Mouse (Mus musculus) large intestine, adult 2 months (tissue): ENCODE measurements around the gene Slit2. TPM values are rescaled to one million over a fixed set of nuclear protein-coding genes. Genes with fewer than 3 reads are reported as not detected.

Experiments used
- DNase-seq: peaks from one replicate; pipeline ENCODE4 v3.0.0-alpha.2; 2012; ENCODE audit warnings: low read depth, low spot score
- WGBS: fragments of 180-500 bp; shearing (Covaris S2); methylation state at CpG from one replicate; pipeline ENCODE4 v1.1.7; 2018; 5-methylcytosine and 5-hydroxymethylcytosine counted together
- polyA plus RNA-seq: library from polyadenylated mRNA; depleted of rRNA; stranded (reverse); fragments of >200 nt; gene quantifications from 2 replicates; pipeline ENCODE4 v1.2.3, GENCODE M21; 2012; rRNA removed

Gene Slit2
- polyA plus RNA-seq = 1.2 and 2.6 TPM in 2 replicates

GRCm38 (mm10) chr5:47982941-47983701 lies at the start of gene Slit2:
Slit2 (plus strand) TSS chr5:47983138.
- under 1% methylated on average over 66 of the region's 66 CpGs for WGBS
- DNase-seq = peak; percentile 50

- 46% methylated on average over 5 of the region's 5 CpGs for WGBS
- no peak for DNase-seq
These were observed 44.2 kb upstream of the Slit2 start for GRCm38 (mm10) chr5:47938586-47939372.

GRCm38 (mm10) chr5:47956451-47956850 lies 26.5 kb upstream of the Slit2 start:
- 79% methylated on average over 1 of the region's 1 CpGs for WGBS
- DNase-seq = no peak

DNA sequence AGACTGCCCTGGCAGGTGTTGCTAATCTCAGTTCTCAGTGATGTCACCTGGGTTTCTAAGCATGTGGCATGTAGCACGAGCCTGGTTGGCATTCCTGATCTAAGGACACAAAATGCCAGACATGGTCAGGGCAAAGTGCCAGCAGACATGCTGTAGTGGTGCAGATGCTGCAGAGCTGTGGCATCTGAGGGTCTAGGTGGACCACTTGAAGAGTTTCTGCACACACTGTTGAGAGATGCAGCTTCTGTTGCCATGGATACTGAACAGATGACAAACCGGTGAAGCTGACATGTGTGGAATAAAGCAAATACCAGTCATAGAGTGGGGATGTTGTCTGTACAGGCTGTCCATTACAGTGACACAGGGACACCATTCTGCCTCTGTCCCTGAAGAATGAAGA lies 7.1 kb upstream of the Slit2 start:
- no peak for DNase-seq
- 49% methylated on average over 2 of the region's 2 CpGs for WGBS

- WGBS = 16% methylated on average over 4 of the region's 4 CpGs
- DNase-seq = no peak
These were observed 3.6 kb upstream of the Slit2 start for GRCm38 (mm10) chr5:47979371-47979770.

DNA sequence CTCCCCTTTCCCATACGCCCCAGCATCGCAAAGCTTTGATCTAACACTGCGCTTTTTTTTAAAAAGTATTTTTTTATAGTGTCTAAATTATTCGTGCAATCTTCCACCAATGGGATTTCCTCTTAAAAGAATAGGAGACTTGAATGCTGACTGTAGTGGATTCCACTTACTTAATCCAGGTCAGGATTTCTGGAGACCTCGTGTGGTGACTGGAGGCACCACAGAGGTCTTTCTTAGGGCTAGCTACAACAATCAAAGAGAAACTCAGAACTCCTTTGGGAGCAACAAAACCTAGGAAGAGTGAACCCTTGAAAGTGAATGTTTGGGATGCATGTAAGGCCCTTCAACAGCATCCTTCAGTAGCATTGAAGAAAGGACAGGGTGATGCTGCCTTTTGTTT lies 2.5 kb upstream of the Slit2 start:
- DNase-seq = no peak
- 42% methylated on average over 5 of the region's 5 CpGs for WGBS

DNA sequence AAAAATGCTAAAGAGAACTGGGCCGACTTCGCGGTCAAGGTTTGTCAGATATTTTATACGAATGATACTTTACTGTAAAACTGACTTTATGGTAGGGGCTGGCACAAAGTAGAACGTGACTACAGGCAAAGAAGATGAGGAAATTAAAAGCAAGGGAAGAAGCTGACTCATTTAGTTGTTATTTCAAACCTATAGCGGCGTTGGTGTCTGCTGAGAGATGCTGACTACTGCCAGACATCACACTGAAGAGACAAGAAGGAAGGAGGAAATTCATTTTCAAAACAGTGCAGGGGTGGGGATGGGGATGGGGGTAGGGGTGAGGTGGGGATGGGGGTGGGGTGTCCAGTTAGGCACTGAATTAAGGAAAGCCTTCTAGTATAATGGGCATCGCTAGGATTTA lies 987 bp upstream of the Slit2 start:
- WGBS = 50% methylated on average over 8 of the region's 8 CpGs
- no peak for DNase-seq

- no peak for DNase-seq
- WGBS = 2% methylated on average over 38 of the region's 38 CpGs
These were observed 1.0 kb downstream of the Slit2 start for GRCm38 (mm10) chr5:47983746-47984583.

DNA sequence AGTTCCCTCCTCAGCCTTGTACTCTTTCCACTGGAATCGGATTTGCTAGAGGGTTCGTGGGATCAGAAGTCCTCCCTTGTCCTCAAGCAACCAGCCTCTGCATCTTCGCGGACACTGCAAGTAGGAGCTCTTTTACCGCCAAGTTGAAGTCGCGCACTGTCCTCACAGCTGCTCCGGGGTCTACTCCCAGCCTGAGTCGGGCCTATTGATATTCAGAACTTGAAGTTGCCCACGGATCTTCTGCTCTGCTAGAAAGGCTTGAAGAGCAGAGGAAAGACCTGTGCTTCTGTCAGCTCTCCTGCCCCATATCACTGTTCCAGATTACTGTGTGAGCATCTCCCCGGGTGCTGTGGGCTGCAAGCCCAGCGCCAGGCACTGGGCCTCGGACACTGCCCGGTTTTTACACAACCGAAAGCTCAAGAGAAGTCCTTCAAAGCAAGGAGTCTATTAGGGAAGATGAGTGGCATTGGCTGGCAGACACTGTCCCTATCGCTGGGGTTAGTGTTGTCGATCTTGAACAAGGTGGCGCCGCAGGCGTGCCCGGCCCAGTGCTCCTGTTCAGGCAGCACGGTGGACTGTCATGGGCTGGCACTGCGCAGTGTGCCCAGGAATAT lies 1.8 kb downstream of the Slit2 start:
- no peak for DNase-seq
- WGBS = 11% methylated on average over 23 of the region's 23 CpGs

DNA sequence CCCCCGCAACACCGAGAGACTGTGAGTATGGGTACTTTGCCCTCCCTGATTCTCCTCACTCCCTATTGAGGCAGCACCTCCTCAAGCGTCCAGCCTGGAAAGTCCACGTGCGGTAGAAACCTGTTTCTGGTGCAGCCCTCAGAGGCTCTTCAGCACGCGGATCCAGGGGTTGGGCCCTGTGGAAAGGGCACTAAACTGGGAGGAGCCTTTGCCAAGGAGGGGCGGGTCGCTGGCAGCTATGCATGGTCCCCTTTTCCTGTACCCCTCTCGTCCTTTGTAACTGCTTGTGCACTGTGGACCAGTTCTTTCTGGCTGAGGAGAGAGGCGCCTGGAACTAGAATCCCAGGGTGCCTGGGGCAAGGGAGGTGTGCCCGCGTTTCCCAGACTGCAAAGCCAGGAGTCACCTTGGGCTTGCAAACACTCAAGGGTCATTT lies 2.3 kb downstream of the Slit2 start:
- DNase-seq = no peak
- 6% methylated on average over 13 of the region's 13 CpGs for WGBS

GRCm38 (mm10) chr5:47985901-47986670 lies 3.1 kb downstream of the Slit2 start:
- WGBS = 4% methylated on average over 48 of the region's 48 CpGs
- no peak for DNase-seq

DNA sequence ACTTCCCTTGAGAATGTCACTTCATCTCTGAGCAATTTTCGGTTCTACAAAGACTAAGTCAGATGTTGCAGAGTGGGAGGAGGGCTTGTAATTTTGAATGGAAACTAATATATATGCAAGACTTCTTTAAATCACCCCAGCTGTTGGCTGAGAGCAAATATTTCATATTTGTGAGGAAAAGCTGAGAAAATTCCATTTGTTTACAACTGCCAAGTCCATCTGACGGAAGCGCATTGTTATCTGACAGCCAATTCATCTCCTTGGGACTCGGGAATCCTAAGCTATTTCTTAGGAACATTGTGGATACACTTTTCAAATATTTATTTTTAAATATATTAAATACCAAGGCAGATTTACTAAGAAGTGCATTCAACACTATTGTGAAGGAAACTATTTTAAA lies 8.0 kb downstream of the Slit2 start:
- 80% methylated on average over 4 of the region's 4 CpGs for WGBS
- DNase-seq = no peak

GRCm38 (mm10) chr5:48003708-48004415 lies 20.9 kb downstream of the Slit2 start:
- DNase-seq = no peak
- WGBS = 14% methylated on average over 12 of the region's 12 CpGs

DNA sequence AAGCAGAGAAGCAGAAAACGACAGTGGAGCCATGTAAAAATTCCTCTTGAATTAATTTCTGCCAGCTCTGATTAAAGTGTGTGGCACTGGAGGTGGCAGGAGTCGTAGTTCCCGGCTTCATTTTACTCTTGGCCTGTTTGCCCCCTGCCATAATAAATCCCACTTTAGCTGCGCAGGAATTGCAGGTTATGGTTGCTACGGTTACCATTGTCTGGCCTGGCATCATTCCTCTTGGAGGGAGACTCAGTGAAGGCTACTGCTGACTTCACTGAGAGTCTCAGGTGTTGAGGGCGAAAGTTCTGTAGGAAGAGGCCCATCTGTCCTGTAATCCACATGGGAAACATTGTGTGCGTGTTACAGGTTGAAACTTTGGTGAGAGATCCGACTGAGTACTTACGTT lies 22.6 kb downstream of the Slit2 start:
- 86% methylated on average over 9 of the region's 9 CpGs for WGBS

DNA sequence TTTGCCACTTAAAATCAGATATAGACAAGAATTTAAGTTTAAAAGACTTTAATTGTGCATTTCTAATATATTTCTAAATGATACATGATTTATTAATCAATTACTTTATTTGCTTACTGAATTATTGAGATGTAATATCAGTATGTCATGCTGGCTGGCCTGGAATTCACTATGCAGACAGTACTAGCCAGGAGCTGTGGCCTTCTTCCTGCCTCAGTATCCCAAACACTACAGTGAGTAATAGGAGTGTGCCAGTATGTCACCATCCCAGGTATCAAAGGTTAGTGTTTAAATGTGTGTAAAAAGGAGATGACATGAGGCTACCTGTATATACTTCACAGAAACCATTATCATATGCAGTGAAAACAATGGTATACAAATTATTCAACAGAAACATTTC lies 23.1 kb downstream of the Slit2 start:
- no peak for DNase-seq

More for the DNA sequence above, 22.6 kb downstream of the Slit2 start:
- DNase-seq = no peak

- 29% methylated on average over 4 of the region's 4 CpGs for WGBS
- DNase-seq = no peak
These were observed 40.5 kb downstream of the Slit2 start for GRCm38 (mm10) chr5:48023441-48023840.

DNA sequence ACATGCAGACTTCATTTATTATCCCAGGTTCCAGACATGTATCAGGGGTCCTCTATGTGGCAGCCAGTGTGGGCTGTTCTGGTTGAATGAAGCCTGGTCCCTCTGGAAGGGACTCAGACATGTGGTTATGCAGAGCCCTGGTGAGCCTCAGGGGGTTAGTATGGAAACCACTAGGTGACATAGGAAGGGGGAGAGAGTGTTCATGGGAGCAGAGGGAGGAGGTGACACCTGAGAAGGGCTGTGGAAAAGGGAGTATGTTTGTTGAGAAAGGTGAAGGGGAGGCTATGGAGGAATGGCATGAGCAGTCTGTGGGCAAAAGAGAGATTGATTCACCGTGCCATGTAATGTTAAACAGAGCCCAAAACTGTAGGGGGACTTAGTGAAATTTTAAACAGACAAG lies 51.9 kb downstream of the Slit2 start:
- WGBS = 69% methylated on average over 1 of the region's 1 CpGs

GRCm38 (mm10) chr5:48038033-48038432 lies 55.1 kb downstream of the Slit2 start:
- no peak for DNase-seq
- WGBS = 46% methylated on average over 5 of the region's 5 CpGs

More for the DNA sequence above, 51.9 kb downstream of the Slit2 start:
- no peak for DNase-seq
